Mouse (Mus musculus): ENCODE data around the gene Cgnl1. TPM values are rescaled to one million over a fixed set of nuclear protein-coding genes. Genes with fewer than 3 reads are reported as not detected.

Gene Cgnl1
- polyA plus RNA-seq, 1 experiment from 2014 or later: 5.7 TPM

DNA sequence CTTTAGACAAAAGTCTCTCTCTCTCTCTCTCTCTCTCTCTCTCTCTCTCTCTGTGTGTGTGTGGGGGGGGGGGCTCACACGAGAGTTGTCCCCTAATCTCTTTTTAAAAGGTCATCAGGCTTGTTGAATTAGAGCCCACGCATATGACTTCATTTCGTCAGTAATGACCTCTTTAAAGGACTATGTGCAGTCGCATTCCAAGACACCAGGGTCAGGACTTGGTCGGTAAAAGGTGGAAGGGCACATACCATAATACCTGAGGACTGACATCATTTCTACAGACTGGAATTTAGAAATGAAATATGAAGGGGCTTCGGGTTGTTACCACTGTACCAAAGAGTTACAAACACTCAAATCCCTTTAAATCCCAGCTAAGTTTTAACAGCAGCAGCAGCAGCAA is 32.7 kb upstream of the Cgnl1 start:
- WGBS: 49% methylated on average over 6 of the region's 6 CpGs

DNA sequence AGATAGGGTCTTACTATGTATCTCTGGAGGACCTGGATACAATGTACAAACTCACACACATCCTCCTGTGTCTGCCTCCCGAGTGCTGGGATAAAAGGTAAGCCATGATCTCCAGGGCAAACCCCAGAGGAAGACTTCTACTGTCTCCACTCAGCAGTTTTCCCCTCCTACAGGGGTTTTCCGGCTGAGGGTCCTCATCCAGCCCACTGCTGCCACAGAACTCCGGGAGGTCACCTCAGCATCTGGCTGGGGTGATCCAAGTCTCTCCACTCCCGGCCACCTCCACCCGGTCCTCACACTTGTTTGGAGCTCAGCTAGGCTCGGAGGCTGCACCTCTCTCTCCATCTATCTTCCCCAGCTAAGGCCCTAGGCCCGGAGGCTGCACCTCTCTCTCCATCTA is 31.9 kb upstream of the Cgnl1 start:
- no peaks in the 10 kb centered on the region for H3K27me3 ChIP-seq (ENCODE audit: insufficient read depth, poor library complexity, severe bottlenecking)
- 68% methylated on average over 7 of the region's 7 CpGs for WGBS
- no peaks in the 10 kb centered on the region for H3K9me3 ChIP-seq
- no peaks in the 10 kb centered on the region for H3K36me3 ChIP-seq
- no peak overlapping the region for H3K4me3 ChIP-seq
- DNase-seq (ENCODE audit: low spot score): no peak
- H3K27ac ChIP-seq: no peak overlapping the region
- peaks cover 9% of the 10 kb centered on the region for H3K4me1 ChIP-seq (replicated peaks)

More for the DNA sequence above, 32.7 kb upstream of the Cgnl1 start:
- DNase-seq (ENCODE audit: low spot score): no peak
- no peak overlapping the region for H3K27ac ChIP-seq
- no peaks in the 10 kb centered on the region for H3K9me3 ChIP-seq
- no peaks in the 10 kb centered on the region for H3K36me3 ChIP-seq
- peaks cover 13% of the 10 kb centered on the region for H3K4me1 ChIP-seq (replicated peaks)
- H3K4me3 ChIP-seq: no peak overlapping the region
- H3K27me3 ChIP-seq (ENCODE audit: insufficient read depth, poor library complexity, severe bottlenecking): peaks cover under 1% of the 10 kb centered on the region; the same call in 1 of the 2 replicates

DNA sequence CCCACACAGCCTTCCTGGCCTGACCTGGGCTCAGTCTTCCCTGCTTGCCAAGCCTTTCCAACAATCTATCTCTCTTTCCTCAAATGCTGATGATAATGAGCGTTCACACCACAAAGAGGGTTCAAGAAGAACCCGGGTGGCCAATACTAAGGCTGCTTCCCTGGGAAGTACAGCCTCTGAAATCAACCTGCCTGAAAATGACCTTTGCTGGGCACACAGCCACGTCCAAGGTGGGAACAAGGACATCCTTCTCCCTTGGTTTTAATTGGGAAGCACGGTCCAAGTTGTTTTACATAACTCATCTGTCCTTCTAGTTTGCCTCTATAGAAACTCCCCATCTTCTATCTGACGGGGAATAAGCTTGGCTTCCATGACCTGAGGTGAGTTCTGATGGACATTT is 28.2 kb upstream of the Cgnl1 start:
- Histone ChIP-seq H3K27ac (no peak overlapping the region), H3K36me3 (no peaks in the 10 kb centered on the region), H3K4me3 (no peak overlapping the region), H3K4me1 (replicated peaks) (peaks cover 12% of the 10 kb centered on the region), H3K27me3 (ENCODE audit: insufficient read depth, poor library complexity, severe bottlenecking) (no peaks in the 10 kb centered on the region), H3K9me3 (no peaks in the 10 kb centered on the region)
- WGBS: 86% methylated on average over 5 of the region's 5 CpGs
- no peak for DNase-seq (ENCODE audit: low spot score)

DNA sequence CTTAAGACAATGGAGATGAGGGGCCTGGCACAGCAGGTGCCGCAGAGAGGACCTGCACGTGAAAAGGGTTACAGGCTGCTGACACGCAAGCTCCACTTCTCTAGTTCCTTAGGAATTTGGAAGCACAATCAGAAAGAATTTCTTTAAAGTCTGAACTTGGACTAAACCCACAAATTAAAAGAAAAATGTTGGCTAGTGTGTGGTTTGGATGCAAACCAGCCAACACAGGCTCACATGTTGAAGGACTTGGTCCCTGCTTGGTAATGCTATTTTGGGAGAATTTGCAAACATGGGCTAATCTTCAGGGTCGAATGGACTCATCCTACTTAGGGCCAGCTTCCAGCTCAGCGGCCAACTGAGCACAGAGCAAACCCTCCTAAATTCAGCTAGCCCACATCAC is 26.8 kb upstream of the Cgnl1 start:
- DNase-seq (ENCODE audit: low spot score): no peak
- peak overlapping the region; percentile 1; the same call in 1 of the 2 replicates for H3K27ac ChIP-seq
- no peak overlapping the region for H3K4me3 ChIP-seq
- no peaks in the 10 kb centered on the region for H3K36me3 ChIP-seq
- no peaks in the 10 kb centered on the region for H3K9me3 ChIP-seq
- WGBS: 66% methylated on average over 5 of the region's 5 CpGs
- peaks cover 12% of the 10 kb centered on the region for H3K4me1 ChIP-seq (replicated peaks)
- no peaks in the 10 kb centered on the region for H3K27me3 ChIP-seq (ENCODE audit: insufficient read depth, poor library complexity, severe bottlenecking)

DNA sequence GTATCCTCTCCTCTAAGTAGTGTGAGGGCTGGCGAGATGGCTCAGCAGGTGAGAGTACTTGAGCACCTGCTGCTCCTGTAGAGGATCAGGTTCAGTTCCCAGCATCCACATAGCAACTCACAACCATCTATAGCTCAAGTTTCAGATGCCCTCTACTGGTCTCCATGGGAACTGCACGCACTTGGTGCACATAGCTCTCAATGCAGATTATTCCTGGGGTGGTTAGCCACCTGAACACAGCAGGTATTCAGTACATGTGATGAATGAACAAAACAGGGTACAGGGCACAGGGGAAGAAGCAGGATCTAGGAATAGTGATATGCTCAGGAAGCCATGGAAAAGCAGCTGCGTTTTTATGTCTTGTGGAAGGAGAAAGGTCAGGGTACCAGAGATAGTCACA is 6.0 kb upstream of the Cgnl1 start:
- H3K9me3 ChIP-seq: peaks cover 10% of the 10 kb centered on the region; the same call in 1 of the 2 replicates
- no peaks in the 10 kb centered on the region for H3K27me3 ChIP-seq (ENCODE audit: insufficient read depth, poor library complexity, severe bottlenecking)
- H3K4me3 ChIP-seq: no peak overlapping the region
- DNase-seq (ENCODE audit: low spot score): no peak
- 90% methylated on average over 3 of the region's 3 CpGs for WGBS
- H3K27ac ChIP-seq: no peak overlapping the region
- no peaks in the 10 kb centered on the region for H3K4me1 ChIP-seq (replicated peaks)
- H3K36me3 ChIP-seq: no peaks in the 10 kb centered on the region

DNA sequence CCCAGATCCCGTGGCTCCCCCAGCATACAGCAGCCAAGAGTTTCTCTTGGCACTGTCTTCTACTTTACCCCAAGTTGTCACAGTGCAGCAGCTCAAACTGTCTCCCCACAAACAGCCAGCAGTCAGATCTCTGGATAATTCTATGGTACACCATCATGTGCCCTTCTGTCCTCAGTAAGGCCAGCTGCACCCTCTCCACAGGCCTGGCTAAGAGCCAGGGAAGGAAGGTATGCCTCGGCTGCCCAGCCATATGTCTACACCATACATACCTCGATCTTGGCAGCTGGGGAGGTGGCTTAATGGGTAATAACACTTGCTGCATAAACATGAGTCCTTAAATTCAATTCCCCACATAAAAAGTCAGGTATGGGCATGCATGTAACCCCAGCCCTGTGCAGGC is 4.9 kb upstream of the Cgnl1 start:
- peaks cover 10% of the 10 kb centered on the region; the same call in 1 of the 2 replicates for H3K9me3 ChIP-seq
- peaks cover 3% of the 10 kb centered on the region for H3K4me1 ChIP-seq (replicated peaks)
- DNase-seq (ENCODE audit: low spot score): no peak
- H3K36me3 ChIP-seq: no peaks in the 10 kb centered on the region
- WGBS: 85% methylated on average over 3 of the region's 3 CpGs
- peaks cover 6% of the 10 kb centered on the region; the same call in 1 of the 2 replicates for H3K27me3 ChIP-seq (ENCODE audit: insufficient read depth, poor library complexity, severe bottlenecking)
- H3K4me3 ChIP-seq: no peak overlapping the region
- no peak overlapping the region for H3K27ac ChIP-seq

DNA sequence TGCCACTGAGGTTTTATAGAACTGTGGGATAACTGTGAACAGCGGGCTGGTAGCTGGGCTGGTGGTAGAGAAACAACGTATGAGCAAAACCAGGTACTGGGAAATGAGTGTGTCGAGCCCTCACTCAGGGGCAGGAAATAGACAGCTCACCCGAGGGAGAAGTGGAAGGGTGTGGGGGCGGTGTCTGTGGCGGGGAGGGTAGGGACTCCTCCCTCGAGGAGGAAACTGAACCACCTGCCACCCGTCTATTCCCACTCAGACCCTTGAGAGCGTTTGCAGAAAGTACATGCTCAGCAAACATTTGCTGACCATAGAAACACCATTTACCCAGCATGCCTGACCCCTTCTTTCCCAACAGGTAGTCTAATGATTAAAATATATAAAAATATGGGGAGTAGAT is 2.2 kb upstream of the Cgnl1 start:
- no peak overlapping the region for H3K4me3 ChIP-seq
- peaks cover 10% of the 10 kb centered on the region; the same call in 1 of the 2 replicates for H3K9me3 ChIP-seq
- H3K27me3 ChIP-seq (ENCODE audit: insufficient read depth, poor library complexity, severe bottlenecking): peaks cover 33% of the 10 kb centered on the region
- peaks cover 21% of the 10 kb centered on the region for H3K4me1 ChIP-seq (replicated peaks)
- no peaks in the 10 kb centered on the region for H3K36me3 ChIP-seq
- 84% methylated on average over 9 of the region's 9 CpGs for WGBS
- no peak overlapping the region for H3K27ac ChIP-seq
- DNase-seq (ENCODE audit: low spot score): no peak

DNA sequence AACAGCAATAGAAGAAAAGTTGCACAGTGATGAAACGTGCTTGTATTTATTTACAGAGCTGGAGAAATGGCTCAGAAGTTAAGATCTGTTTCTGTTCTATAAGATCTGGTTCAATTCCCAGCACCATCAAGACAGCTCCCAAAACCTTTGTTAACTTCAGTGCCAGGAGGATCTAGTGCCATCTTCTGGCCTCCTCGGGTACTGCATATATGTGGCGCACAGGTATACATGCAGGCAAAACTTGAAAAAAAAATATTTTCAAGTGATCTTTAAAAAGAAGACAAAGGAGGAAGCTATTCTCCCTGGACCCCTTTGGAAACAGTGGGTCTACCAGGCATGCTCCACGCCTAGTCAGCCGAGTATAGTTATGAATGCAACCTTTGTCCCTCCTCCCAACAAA is 936 bp upstream of the Cgnl1 start:
- no peak overlapping the region for H3K4me3 ChIP-seq
- peaks cover 45% of the 10 kb centered on the region for H3K27me3 ChIP-seq (ENCODE audit: insufficient read depth, poor library complexity, severe bottlenecking)
- H3K36me3 ChIP-seq: no peaks in the 10 kb centered on the region
- H3K4me1 ChIP-seq (replicated peaks): peaks cover 21% of the 10 kb centered on the region
- H3K9me3 ChIP-seq: peaks cover 6% of the 10 kb centered on the region; the same call in 1 of the 2 replicates
- peak; percentile 45 for DNase-seq (ENCODE audit: low spot score)
- WGBS: 64% methylated on average over 5 of the region's 5 CpGs
- no peak overlapping the region for H3K27ac ChIP-seq

DNA sequence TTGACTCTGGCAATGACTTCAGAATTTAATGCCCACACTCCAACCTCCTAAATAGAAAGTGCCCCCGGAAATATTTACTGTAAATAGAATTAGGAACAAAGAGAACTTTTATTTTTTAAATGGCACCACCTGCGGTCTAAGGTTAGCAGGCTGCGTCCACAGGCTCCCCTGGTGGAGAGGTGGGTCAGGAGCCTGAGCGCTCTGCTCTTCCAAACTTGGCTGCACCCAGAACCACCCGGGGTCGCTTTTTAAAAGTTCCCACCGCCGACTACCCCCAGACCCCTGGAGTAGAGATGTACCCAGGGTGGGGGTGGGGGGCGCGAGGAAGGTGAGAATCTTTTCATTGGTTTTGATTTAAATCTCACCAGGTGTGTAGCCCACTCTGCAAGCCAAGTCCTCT is 918 bp downstream of the Cgnl1 start:
- DNase-seq (ENCODE audit: low spot score): no peak
- H3K27me3 ChIP-seq (ENCODE audit: insufficient read depth, poor library complexity, severe bottlenecking): peaks cover 62% of the 10 kb centered on the region
- no peaks in the 10 kb centered on the region for H3K9me3 ChIP-seq
- H3K27ac ChIP-seq: no peak overlapping the region
- peaks cover 21% of the 10 kb centered on the region for H3K4me1 ChIP-seq (replicated peaks)
- WGBS: 1% methylated on average over 10 of the region's 10 CpGs
- H3K4me3 ChIP-seq: peak overlapping the region; percentile 69
- H3K36me3 ChIP-seq: no peaks in the 10 kb centered on the region

DNA sequence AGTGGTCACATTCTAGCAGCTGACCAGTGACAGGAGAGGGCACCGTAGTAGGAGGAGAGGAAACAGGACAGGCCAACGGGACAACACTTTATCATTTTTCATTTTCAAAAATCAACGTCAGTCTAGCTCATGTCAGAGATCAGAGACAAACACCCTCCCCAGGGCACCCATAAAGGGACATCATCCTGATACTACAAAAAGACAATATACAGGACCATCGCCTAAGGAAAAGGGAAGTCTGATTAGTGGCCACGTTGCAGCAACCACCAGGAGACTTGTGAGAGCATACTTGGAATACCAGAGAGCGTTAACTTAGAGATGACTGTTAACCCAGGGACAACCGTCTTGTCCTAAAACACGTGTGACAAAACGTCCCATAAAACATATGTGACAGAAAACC is 1.7 kb downstream of the Cgnl1 start:
- Histone ChIP-seq H3K4me3 (peak overlapping the region; percentile 69; the same call in 1 of the 2 replicates), H3K36me3 (no peaks in the 10 kb centered on the region), H3K4me1 (replicated peaks) (peaks cover 24% of the 10 kb centered on the region), H3K27ac (no peak overlapping the region), H3K9me3 (no peaks in the 10 kb centered on the region), H3K27me3 (ENCODE audit: insufficient read depth, poor library complexity, severe bottlenecking) (peaks cover 70% of the 10 kb centered on the region)
- 37% methylated on average over 9 of the region's 9 CpGs for WGBS
- no peak for DNase-seq (ENCODE audit: low spot score)

DNA sequence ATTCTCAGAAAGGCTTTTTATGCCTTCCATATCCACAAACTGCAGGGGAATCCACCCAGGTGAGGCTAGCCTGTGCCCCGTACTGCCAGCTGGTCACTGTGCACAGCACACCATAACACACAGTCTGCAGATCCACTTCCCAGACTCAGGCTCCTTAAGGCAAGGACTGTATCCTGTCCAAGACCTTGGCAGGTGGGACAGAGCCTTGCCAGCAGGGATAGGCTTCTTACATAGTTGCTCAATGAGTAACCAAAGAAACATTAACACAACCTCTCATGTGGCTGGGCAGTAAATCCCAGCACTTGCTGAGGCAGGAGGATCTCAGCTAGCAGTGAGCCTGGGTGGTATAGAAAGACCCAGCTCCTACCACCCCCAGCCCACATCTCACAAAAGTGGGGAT is 3.3 kb downstream of the Cgnl1 start:
- Histone ChIP-seq H3K27me3 (ENCODE audit: insufficient read depth, poor library complexity, severe bottlenecking) (peaks cover 86% of the 10 kb centered on the region), H3K4me3 (no peak overlapping the region), H3K4me1 (replicated peaks) (peaks cover 31% of the 10 kb centered on the region), H3K27ac (no peak overlapping the region), H3K36me3 (no peaks in the 10 kb centered on the region), H3K9me3 (no peaks in the 10 kb centered on the region)
- WGBS: 81% methylated on average over 1 of the region's 1 CpGs
- no peak for DNase-seq (ENCODE audit: low spot score)

DNA sequence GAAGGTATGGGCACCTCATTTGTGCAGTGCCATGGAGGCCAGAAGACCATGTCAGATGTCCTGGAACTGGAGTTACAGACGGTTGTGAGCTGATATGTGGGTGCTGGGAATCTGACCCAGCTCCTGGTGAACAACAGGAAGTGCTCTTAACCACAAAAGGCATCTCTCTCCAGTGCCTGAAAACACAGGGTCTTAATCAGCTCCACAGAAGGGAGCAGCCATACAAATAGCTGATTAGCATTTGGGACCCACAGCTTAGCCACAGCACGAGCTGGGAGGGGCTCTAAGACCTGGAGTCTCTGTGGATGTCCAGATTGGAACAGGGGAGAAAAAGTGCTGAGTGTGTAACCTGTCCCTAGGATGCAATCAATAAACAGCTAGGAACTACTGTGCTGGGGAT is 4.5 kb downstream of the Cgnl1 start:
- 60% methylated on average over 2 of the region's 2 CpGs for WGBS
- no peak for DNase-seq (ENCODE audit: low spot score)

DNA sequence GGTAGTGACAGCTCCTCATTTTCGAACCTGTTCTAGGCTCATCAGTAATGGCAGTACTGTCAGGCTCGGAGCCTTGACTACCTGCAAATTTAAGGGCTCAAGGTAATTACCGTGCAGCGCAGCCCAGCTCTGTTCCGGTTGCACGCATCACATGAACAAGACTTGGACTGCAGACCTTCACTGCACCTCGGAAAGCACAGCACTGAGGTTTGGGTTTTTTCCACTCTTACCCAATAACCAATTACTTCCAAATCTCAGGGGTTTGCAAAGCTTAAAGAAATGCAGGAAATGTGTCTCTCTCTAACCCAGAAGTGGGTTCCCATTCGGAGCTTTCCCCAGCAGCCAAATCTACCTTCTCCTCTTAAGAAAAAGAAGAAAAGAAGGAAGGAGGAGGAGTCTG is 5.1 kb downstream of the Cgnl1 start:
- H3K27ac ChIP-seq: no peak overlapping the region
- H3K4me3 ChIP-seq: no peak overlapping the region
- peaks cover 90% of the 10 kb centered on the region for H3K27me3 ChIP-seq (ENCODE audit: insufficient read depth, poor library complexity, severe bottlenecking)
- WGBS: 82% methylated on average over 8 of the region's 8 CpGs
- peaks cover 30% of the 10 kb centered on the region for H3K4me1 ChIP-seq (replicated peaks)
- H3K36me3 ChIP-seq: no peaks in the 10 kb centered on the region
- DNase-seq (ENCODE audit: low spot score): no peak
- 0 out of 2 replicates have a peak, but pooled peaks cover 7% of the 10 kb centered on the region for H3K9me3 ChIP-seq

More for the DNA sequence above, 4.5 kb downstream of the Cgnl1 start:
- Histone ChIP-seq H3K27me3 (ENCODE audit: insufficient read depth, poor library complexity, severe bottlenecking) (peaks cover 94% of the 10 kb centered on the region), H3K9me3 (0 out of 2 replicates have a peak, but pooled peaks cover 4% of the 10 kb centered on the region), H3K4me1 (replicated peaks) (peaks cover 33% of the 10 kb centered on the region), H3K36me3 (no peaks in the 10 kb centered on the region), H3K27ac (no peak overlapping the region), H3K4me3 (no peak overlapping the region)

DNA sequence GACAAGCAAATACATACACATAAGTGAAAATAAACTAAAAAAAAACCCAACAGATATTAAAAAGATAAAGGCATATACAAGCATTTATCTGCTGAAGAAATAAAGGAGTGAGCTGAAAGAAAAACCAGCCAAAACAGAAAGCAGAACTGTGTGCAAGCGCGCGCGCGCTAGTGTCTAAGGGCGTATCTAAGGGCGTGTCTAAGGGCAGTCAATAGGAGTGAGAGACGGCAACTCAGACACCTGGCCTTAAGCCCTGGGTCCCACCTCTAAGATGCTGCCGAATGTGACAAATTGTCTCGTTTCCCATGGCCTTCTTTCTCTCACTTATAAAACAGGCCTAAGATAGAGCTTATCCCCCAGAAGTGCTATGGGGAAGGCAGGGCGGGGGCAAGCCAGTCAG is 6.9 kb downstream of the Cgnl1 start:
- no peaks in the 10 kb centered on the region for H3K36me3 ChIP-seq
- no peak for DNase-seq (ENCODE audit: low spot score)
- no peak overlapping the region for H3K27ac ChIP-seq
- H3K4me1 ChIP-seq (replicated peaks): peaks cover 34% of the 10 kb centered on the region
- H3K4me3 ChIP-seq: no peak overlapping the region
- WGBS: 45% methylated on average over 11 of the region's 11 CpGs
- peaks cover 78% of the 10 kb centered on the region for H3K27me3 ChIP-seq (ENCODE audit: insufficient read depth, poor library complexity, severe bottlenecking)
- H3K9me3 ChIP-seq: 0 out of 2 replicates have a peak, but pooled peaks cover 7% of the 10 kb centered on the region

All from hindbrain, embryonic 10.5 days (tissue).